Mouse (Mus musculus) bone marrow macrophage, adult 2 months (primary cell): ENCODE measurements around the gene Ptprg.

ENCODE experiments used
- CTCF ChIP-seq: IDR thresholded peaks from 2 replicates; pipeline ENCODE4 v1.5.1; 2012; ENCODE audit warnings: low read depth, mild to moderate bottlenecking, low read length, moderate library complexity
- POLR2A ChIP-seq: IDR thresholded peaks from 2 replicates; pipeline ENCODE4 v1.6.1; 2012; ENCODE audit warnings: mild to moderate bottlenecking, low read depth, low read length, borderline replicate concordance

GRCm38 (mm10) chr14:11701516-11702249 lies 148.4 kb downstream of the Ptprg start:
- TF ChIP-seq CTCF (no peak), POLR2A (no peak)
